Mouse (Mus musculus): Measurements from ENCODE around the gene Rpia. TPM values are rescaled to one million over a fixed set of nuclear protein-coding genes. Genes with fewer than 3 reads are reported as not detected.

Rpia gene
- polyA plus RNA-seq, 1 experiment from 2014 or later, result 2.6 TPM

DNA sequence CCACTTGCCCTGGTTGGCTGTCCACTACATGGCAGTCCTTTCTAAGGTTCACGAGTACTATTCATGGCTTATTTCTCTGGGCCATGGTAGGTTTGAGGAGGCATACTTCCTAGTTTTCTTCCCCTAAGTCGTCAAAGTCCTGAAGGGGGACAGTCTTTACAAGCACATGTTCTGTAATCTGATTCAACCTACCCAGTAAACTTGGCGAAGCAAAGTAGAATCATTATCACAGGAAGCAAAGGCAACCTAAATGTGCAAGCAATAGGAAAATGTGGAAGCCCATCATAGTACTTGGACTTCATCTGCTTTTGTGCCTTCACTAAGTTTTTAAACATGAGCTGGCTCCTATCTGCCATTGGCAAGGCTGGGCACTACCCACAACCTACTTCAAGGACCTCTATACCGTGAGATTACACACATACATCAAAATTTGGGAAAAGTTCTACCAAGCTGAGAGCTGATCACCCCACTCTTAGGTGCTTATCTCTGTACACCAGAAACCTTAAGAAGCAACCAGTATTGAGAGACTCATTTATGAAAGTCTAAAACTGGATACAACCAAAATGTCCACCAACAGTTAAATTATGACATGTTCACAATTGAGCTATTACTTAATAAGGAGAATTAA, 64.8 kb downstream of the Rpia start:
- H3K4me2 ChIP-seq (replicated peaks; ENCODE audit: low read depth), result no peak overlapping the region
- H3K27ac ChIP-seq (replicated peaks), result no peak overlapping the region
- 74% methylated on average over 4 of the region's 4 CpGs for WGBS
- no peaks in the 10 kb centered on the region for H3K4me1 ChIP-seq (replicated peaks; ENCODE audit: control insufficient read depth, insufficient read depth)
- no peak for DNase-seq (ENCODE audit: low spot score)
- no peaks in the 10 kb centered on the region for H3K27me3 ChIP-seq (ENCODE audit: control insufficient read depth, insufficient read depth, low read length)
- H3K9me3 ChIP-seq (ENCODE audit: control insufficient read depth, low read length), result no peaks in the 10 kb centered on the region
- H3K36me3 ChIP-seq (ENCODE audit: control insufficient read depth, insufficient read depth, low read length), result no peaks in the 10 kb centered on the region
- ATAC-seq (ENCODE audit: low FRiP score, low TSS enrichment), result no peak
- TF ChIP-seq EP300 (optimal IDR thresholded peaks at IDR 0.05) (no peak), CTCF (IDR thresholded peaks at IDR 0.05; ENCODE audit: low read depth) (no peak)
- H3K4me3 ChIP-seq (ENCODE audit: low read depth, low read length), result no peak overlapping the region
- H3K9ac ChIP-seq (ENCODE audit: low read length), result no peak overlapping the region

DNA sequence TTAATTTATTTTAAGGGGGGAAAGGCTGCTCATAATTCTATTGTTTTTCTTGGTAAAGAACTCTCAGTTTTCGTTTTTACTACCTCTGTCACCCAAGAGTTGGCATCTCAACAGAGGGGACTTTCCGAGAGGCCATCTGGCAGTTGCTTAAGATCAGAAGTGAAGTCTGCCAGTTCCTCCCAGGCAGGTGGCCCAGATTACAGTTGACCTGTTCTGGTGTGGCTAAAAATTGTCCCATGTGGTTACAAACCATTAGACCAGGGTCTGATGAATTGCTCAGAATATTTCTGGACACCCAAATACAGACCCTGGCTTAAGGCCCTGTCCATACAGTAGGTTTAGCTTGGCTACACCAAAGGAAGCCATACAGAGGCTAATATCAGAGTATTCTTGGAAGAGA, 66.4 kb downstream of the Rpia start:
- Histone ChIP-seq H3K4me2 (replicated peaks; ENCODE audit: low read depth) (no peak overlapping the region), H3K9ac (ENCODE audit: low read length) (no peak overlapping the region), H3K27ac (replicated peaks) (no peak overlapping the region), H3K4me3 (ENCODE audit: low read depth, low read length) (no peak overlapping the region), H3K36me3 (ENCODE audit: control insufficient read depth, insufficient read depth, low read length) (no peaks in the 10 kb centered on the region), H3K9me3 (ENCODE audit: control insufficient read depth, low read length) (no peaks in the 10 kb centered on the region), H3K27me3 (ENCODE audit: control insufficient read depth, insufficient read depth, low read length) (no peaks in the 10 kb centered on the region), H3K4me1 (replicated peaks; ENCODE audit: control insufficient read depth, insufficient read depth) (no peaks in the 10 kb centered on the region)
- no peak for ATAC-seq (ENCODE audit: low FRiP score, low TSS enrichment)
- DNase-seq (ENCODE audit: low spot score), result no peak
- TF ChIP-seq CTCF (IDR thresholded peaks at IDR 0.05; ENCODE audit: low read depth), result no peak
- no peak for TF ChIP-seq EP300 (optimal IDR thresholded peaks at IDR 0.05)
- 58% methylated on average over 2 of the region's 2 CpGs for WGBS

DNA sequence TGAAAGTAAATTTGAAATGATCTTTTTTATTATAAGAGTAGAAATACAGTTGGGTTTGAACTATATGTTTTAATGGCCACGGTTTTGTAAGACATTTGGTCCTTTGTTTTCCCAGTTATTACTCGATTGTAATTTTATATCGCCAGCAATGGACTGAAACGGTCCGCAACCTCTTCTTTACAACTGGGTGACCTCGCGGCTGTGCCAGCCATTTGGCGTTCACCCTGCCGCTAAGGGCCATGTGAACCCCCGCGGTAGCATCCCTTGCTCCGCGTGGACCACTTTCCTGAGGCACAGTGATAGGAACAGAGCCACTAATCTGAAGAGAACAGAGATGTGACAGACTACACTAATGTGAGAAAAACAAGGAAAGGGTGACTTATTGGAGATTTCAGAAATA, 67.3 kb downstream of the Rpia start:
- WGBS, result 91% methylated on average over 13 of the region's 13 CpGs
- TF ChIP-seq CTCF (IDR thresholded peaks at IDR 0.05; ENCODE audit: low read depth) (no peak), EP300 (optimal IDR thresholded peaks at IDR 0.05) (no peak)
- no peaks in the 10 kb centered on the region for H3K27me3 ChIP-seq (ENCODE audit: control insufficient read depth, insufficient read depth, low read length)
- no peak overlapping the region for H3K27ac ChIP-seq (replicated peaks)
- DNase-seq (ENCODE audit: low spot score) (no peak), ATAC-seq (ENCODE audit: low FRiP score, low TSS enrichment) (no peak)
- no peaks in the 10 kb centered on the region for H3K4me1 ChIP-seq (replicated peaks; ENCODE audit: control insufficient read depth, insufficient read depth)
- H3K9ac ChIP-seq (ENCODE audit: low read length), result no peak overlapping the region
- no peaks in the 10 kb centered on the region for H3K9me3 ChIP-seq (ENCODE audit: control insufficient read depth, low read length)
- H3K36me3 ChIP-seq (ENCODE audit: control insufficient read depth, insufficient read depth, low read length), result no peaks in the 10 kb centered on the region
- H3K4me2 ChIP-seq (replicated peaks; ENCODE audit: low read depth), result no peak overlapping the region
- H3K4me3 ChIP-seq (ENCODE audit: low read depth, low read length), result no peak overlapping the region

DNA sequence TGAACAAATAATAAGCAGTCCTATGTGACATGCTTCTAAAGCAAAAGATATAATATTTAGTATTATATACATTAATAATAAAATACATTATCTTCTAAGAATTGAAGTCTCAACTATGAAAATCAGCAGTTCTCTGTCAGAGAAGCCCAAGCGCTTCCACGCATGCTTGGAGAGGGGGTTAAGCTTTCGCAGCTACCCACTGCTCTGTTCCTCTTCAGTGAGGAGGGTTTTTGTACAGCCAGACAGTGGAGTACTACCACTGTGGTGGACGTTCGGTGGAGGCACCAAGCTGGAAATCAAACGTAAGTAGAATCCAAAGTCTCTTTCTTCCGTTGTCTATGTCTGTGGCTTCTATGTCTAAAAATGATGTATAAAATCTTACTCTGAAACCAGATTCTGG, 69.7 kb downstream of the Rpia start:
- Histone ChIP-seq H3K9me3 (ENCODE audit: control insufficient read depth, low read length) (no peaks in the 10 kb centered on the region), H3K9ac (ENCODE audit: low read length) (no peak overlapping the region), H3K27ac (replicated peaks) (no peak overlapping the region), H3K4me3 (ENCODE audit: low read depth, low read length) (no peak overlapping the region), H3K36me3 (ENCODE audit: control insufficient read depth, insufficient read depth, low read length) (no peaks in the 10 kb centered on the region), H3K4me1 (replicated peaks; ENCODE audit: control insufficient read depth, insufficient read depth) (no peaks in the 10 kb centered on the region), H3K27me3 (ENCODE audit: control insufficient read depth, insufficient read depth, low read length) (no peaks in the 10 kb centered on the region), H3K4me2 (replicated peaks; ENCODE audit: low read depth) (no peak overlapping the region)
- DNase-seq (ENCODE audit: low spot score) (no peak), ATAC-seq (ENCODE audit: low FRiP score, low TSS enrichment) (no peak)
- no peak for TF ChIP-seq CTCF (IDR thresholded peaks at IDR 0.05; ENCODE audit: low read depth)
- no peak for TF ChIP-seq EP300 (optimal IDR thresholded peaks at IDR 0.05)
- 81% methylated on average over 7 of the region's 7 CpGs for WGBS

DNA sequence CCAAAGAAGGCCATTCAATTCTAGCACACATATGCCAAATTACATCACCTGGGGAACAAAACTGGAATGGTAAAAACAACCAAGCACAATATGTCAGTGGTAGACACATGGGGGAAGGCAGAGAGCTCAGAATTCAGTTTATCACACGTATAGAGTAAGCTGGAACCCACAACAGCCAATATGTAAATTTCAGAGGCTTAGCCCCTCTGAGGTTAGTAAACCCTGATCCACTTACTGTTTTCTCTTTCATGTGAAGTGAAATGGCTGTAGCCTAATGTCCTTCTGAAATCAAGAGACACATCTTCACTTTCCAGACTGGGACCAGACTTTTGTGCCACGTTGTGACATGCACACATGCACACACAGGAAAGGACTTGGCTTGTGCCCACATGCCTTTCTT, 73.3 kb downstream of the Rpia start:
- 59% methylated on average over 2 of the region's 2 CpGs for WGBS
- no peaks in the 10 kb centered on the region for H3K27me3 ChIP-seq (ENCODE audit: control insufficient read depth, insufficient read depth, low read length)
- no peak overlapping the region for H3K4me3 ChIP-seq (ENCODE audit: low read depth, low read length)
- no peak overlapping the region for H3K9ac ChIP-seq (ENCODE audit: low read length)
- ATAC-seq (ENCODE audit: low FRiP score, low TSS enrichment) (no peak), DNase-seq (ENCODE audit: low spot score) (no peak)
- no peaks in the 10 kb centered on the region for H3K9me3 ChIP-seq (ENCODE audit: control insufficient read depth, low read length)
- H3K4me2 ChIP-seq (replicated peaks; ENCODE audit: low read depth), result no peak overlapping the region
- no peaks in the 10 kb centered on the region for H3K36me3 ChIP-seq (ENCODE audit: control insufficient read depth, insufficient read depth, low read length)
- TF ChIP-seq EP300 (optimal IDR thresholded peaks at IDR 0.05) (no peak), CTCF (IDR thresholded peaks at IDR 0.05; ENCODE audit: low read depth) (no peak)
- no peaks in the 10 kb centered on the region for H3K4me1 ChIP-seq (replicated peaks; ENCODE audit: control insufficient read depth, insufficient read depth)
- no peak overlapping the region for H3K27ac ChIP-seq (replicated peaks)

DNA sequence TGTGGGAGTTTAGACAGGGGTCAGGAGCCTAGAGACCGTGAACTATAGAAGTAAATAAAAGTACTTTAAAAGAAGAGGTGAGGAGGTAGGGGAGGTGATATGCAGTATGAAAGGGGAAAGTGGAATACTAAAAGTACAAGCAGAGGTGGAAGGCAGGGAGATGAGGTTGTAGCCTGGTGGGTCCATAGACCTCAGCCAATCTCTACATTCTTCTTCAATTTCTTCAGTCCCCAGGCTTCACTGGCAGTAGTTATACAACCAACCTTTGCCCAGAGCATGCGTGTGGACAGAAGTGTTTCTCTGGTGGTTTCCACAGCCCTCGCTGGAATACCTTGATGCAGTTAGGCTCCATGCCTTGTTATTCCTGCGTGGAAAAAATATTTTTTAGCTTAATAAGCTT, 73.9 kb downstream of the Rpia start:
- no peak overlapping the region for H3K27ac ChIP-seq (replicated peaks)
- no peak overlapping the region for H3K9ac ChIP-seq (ENCODE audit: low read length)
- H3K4me2 ChIP-seq (replicated peaks; ENCODE audit: low read depth), result no peak overlapping the region
- no peaks in the 10 kb centered on the region for H3K27me3 ChIP-seq (ENCODE audit: control insufficient read depth, insufficient read depth, low read length)
- H3K9me3 ChIP-seq (ENCODE audit: control insufficient read depth, low read length), result no peaks in the 10 kb centered on the region
- DNase-seq (ENCODE audit: low spot score) (no peak), ATAC-seq (ENCODE audit: low FRiP score, low TSS enrichment) (no peak)
- H3K4me3 ChIP-seq (ENCODE audit: low read depth, low read length), result no peak overlapping the region
- WGBS, result 77% methylated on average over 4 of the region's 4 CpGs
- no peaks in the 10 kb centered on the region for H3K4me1 ChIP-seq (replicated peaks; ENCODE audit: control insufficient read depth, insufficient read depth)
- no peaks in the 10 kb centered on the region for H3K36me3 ChIP-seq (ENCODE audit: control insufficient read depth, insufficient read depth, low read length)
- TF ChIP-seq EP300 (optimal IDR thresholded peaks at IDR 0.05), result no peak
- no peak for TF ChIP-seq CTCF (IDR thresholded peaks at IDR 0.05; ENCODE audit: low read depth)

Data from stomach, postnatal 0 days (tissue).